Mouse (Mus musculus): ENCODE data around the gene Slc27a3.

DNA sequence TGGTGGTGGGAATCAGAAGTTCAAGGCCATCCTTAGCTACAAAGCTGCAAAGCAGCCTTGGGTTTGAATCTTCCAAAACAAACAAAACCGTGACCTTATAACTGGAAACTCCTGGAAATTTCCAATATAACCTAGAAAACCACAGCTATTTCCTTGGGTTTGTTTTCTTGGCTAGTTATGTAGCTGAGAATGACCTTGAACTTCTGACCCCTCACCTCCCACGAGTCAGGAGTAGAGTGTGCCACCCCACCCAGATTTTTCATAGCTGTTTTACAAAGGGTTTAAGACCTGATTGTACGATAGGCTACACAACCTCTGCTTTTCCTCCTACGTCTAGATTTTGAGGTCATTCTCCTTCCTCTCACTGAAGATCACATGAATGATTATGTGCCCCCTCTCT is 47.4 kb upstream of the Slc27a3 start:
- TF ChIP-seq CTCF (IDR thresholded peaks at IDR 0.05; ENCODE audit: extremely low read depth, insufficient read depth, low read length) (no peak), POLR2A (IDR thresholded peaks at IDR 0.05; ENCODE audit: extremely low read depth, insufficient read depth, low read length) (no peak)

All from cortical plate, adult 2 months (tissue).